Mouse (Mus musculus) heart, postnatal 0 days (tissue): Measurements from ENCODE around the gene Prkch.

Experiments
- CTCF ChIP-seq: IDR thresholded peaks from 2 replicates; pipeline ENCODE4 v1.5.1; 2016; ENCODE audit warnings: antibody characterized with exemption, control low read depth, low read depth
- EP300 ChIP-seq: IDR thresholded peaks from 2 replicates; pipeline ENCODE4 v1.6.1; 2016; ENCODE audit warnings: antibody characterized with exemption, low read depth

DNA sequence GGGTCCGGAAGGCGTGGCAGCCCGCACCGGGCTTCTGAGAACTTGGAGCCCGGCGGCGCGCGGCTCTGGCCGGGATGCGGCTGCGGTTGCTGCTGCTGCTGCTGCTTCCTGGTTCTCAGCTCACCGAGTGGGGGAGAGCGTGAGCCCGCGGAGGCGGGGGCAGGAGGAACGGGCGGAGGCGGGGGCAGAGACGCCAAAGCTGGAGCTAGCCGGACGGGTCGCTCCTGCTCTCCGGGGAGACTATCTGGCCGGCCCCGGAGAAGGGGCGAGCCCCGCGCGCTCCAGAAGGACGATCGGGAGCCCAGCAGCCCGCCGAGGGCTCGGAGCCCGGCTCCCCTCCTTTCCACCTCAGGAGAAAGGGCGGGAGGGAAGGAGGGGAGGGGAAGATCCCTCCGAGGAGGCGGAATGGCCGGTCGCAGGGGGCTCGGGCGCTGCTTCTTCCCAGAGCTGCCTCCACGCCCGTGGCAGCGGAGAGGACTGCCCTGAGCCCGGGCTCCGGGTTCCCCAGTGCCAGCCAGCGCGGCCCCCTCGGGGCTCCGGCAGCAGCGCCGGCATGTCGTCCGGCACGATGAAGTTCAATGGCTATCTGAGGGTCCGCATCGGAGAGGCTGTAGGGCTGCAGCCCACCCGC is at the start of gene Prkch:
- TF ChIP-seq CTCF (peak; percentile 43), EP300 (no peak)
